Mouse (Mus musculus) cortical plate, adult 2 months (tissue): Measurements from ENCODE around the gene Krtap3-2.

Source experiments
- CTCF ChIP-seq: fragments of 200-500 bp; IDR thresholded peaks from 2 replicates; pipeline ENCODE4 v1.5.1; 2011; ENCODE audit warnings: mild to moderate bottlenecking, control low read depth, low read length; ENCODE audit not compliant: insufficient read depth; ENCODE audit errors: extremely low read depth
- POLR2A ChIP-seq: fragments of 200-500 bp; IDR thresholded peaks from 2 replicates; pipeline ENCODE4 v1.6.1; 2011; ENCODE audit warnings: mild to moderate bottlenecking, low read length, control low read depth; ENCODE audit not compliant: insufficient read depth; ENCODE audit errors: extremely low read depth

GRCm38 (mm10) chr11:99562580-99562979 is 5.9 kb upstream of the Krtap3-2 start:
- TF ChIP-seq CTCF, result no peak
- TF ChIP-seq POLR2A, result no peak
